Mouse (Mus musculus): ENCODE data around the gene Gm6356. TPM values are rescaled to one million over a fixed set of nuclear protein-coding genes. Genes with fewer than 3 reads are reported as not detected.

Gene Gm6356
- polyA plus RNA-seq (2012) = not detected in 2 replicates

GRCm38 (mm10) chr14:6973718-6974117, at the start of gene Gm6356:
Gene Gm6356 (minus strand): TSS chr14:6973818.

Other genes with a start within 250 kb of the Gm6356 start
- gene Gm3636, start 231.5 kb downstream of the Gm6356 start, polyA plus RNA-seq (2012) = not detected in 2 replicates
- not detected in 2 replicates for gene Gm8362, start 199.4 kb downstream of the Gm6356 start, polyA plus RNA-seq (2012)
- not detected in 2 replicates for gene Gm3642, start 133.5 kb downstream of the Gm6356 start, polyA plus RNA-seq (2012)
- gene Gm3667, start 83.9 kb downstream of the Gm6356 start, polyA plus RNA-seq (2012) = not detected in 2 replicates
- not detected in 2 replicates for gene Gm10406, start 53.6 kb upstream of the Gm6356 start, polyA plus RNA-seq (2012)
- not detected in 2 replicates for gene Gm3685, start 71.2 kb upstream of the Gm6356 start, polyA plus RNA-seq (2012)
- gene Gm3696, start 126.8 kb upstream of the Gm6356 start, polyA plus RNA-seq (2012) = not detected in 2 replicates
- not detected in 2 replicates for gene Gm6676, start 151.6 kb upstream of the Gm6356 start, polyA plus RNA-seq (2012)
- 0.14 TPM in 1 of 2 replicates, not detected in the other for gene Gm3512, start 200.7 kb upstream of the Gm6356 start, polyA plus RNA-seq (2012)
- gene Gm16434, start 220.7 kb upstream of the Gm6356 start, polyA plus RNA-seq (2012) = not detected in 2 replicates